Mouse (Mus musculus) CH12.LX (cell line): ENCODE measurements around the gene Gtdc1. TPM values are rescaled to one million over a fixed set of nuclear protein-coding genes. Genes with fewer than 3 reads are reported as not detected.

Experiments used
- DNase-seq: peaks from one replicate; pipeline ENCODE4 v3.0.0-alpha.2; 2013; ENCODE audit errors: extremely low read depth
- H3K27ac ChIP-seq: 2 replicates; pipeline ENCODE4 v1.5.1; 2012; ENCODE audit warnings: low read depth, mild to moderate bottlenecking, control low read depth, moderate library complexity; ENCODE audit not compliant: insufficient read depth
- H3K27me3 ChIP-seq: replicated peaks from 2 replicates; pipeline ENCODE3; 2012; ENCODE audit warnings: inconsistent platforms
- H3K36me3 ChIP-seq, 2 experiments: replicated peaks in 1 of 2; 2 replicates each; pipeline versions ENCODE3 to v1.6.1; 2012; ENCODE audit warnings: inconsistent platforms in 1 of 2, low read length in 1 of 2, mild to moderate bottlenecking in 1 of 2, mixed read lengths in 1 of 2, moderate library complexity in 1 of 2; ENCODE audit not compliant: control insufficient read depth in 1 of 2, insufficient read depth in 1 of 2
- H3K4me1 ChIP-seq, 2 experiments: 2 replicates each; pipeline ENCODE4 v1.6.1; 2012; ENCODE audit warnings: inconsistent platforms in 1 of 2, moderate library complexity in 1 of 2; ENCODE audit not compliant: insufficient read depth in 2 of 2, control insufficient read depth in 1 of 2
- H3K4me2 ChIP-seq: 2 replicates; pipeline ENCODE4 v1.6.1; 2012; ENCODE audit warnings: low read depth, mild to moderate bottlenecking, control low read depth; ENCODE audit not compliant: poor library complexity, insufficient read depth, severe bottlenecking
- H3K4me3 ChIP-seq, 3 experiments: fragments of 150-350 bp in 1 of 3; sonication (generic) in 1 of 3; replicated peaks in 1 of 3; 2 replicates each; pipeline versions ENCODE3 to v1.5.1; 2011 to 2012; ENCODE audit warnings: low read depth in 2 of 3, low read length in 2 of 3, mild to moderate bottlenecking in 2 of 3, moderate library complexity in 2 of 3, control low read depth in 1 of 3, improper control_type of control experiment in 1 of 3, inconsistent platforms in 1 of 3, mixed read lengths in 1 of 3; ENCODE audit not compliant: poor library complexity in 1 of 3
- H3K79me2 ChIP-seq: replicated peaks from 2 replicates; pipeline ENCODE4 v1.6.1; 2012; ENCODE audit warnings: mild to moderate bottlenecking, moderate library complexity; ENCODE audit not compliant: control insufficient read depth, poor library complexity, insufficient read depth, severe bottlenecking; ENCODE audit errors: extremely low read depth
- H3K9ac ChIP-seq: 2 replicates; pipeline ENCODE4 v1.6.1; 2012; ENCODE audit warnings: low read depth, mild to moderate bottlenecking, control low read depth, moderate library complexity; ENCODE audit not compliant: insufficient read depth
- H3K9me3 ChIP-seq: replicated peaks from 2 replicates; pipeline ENCODE3; 2012; ENCODE audit warnings: low read length, inconsistent platforms, mixed read lengths
- BHLHE40 ChIP-seq: IDR thresholded peaks from 2 replicates; pipeline ENCODE4 v1.6.1; 2011; ENCODE audit warnings: mild to moderate bottlenecking, low read depth, low read length, improper control_type of control experiment
- CHD2 ChIP-seq: IDR thresholded peaks from 2 replicates; pipeline ENCODE4 v1.6.1; 2011; ENCODE audit warnings: low read length, improper control_type of control experiment
- CTCF ChIP-seq, 2 experiments: IDR thresholded peaks in 1 of 2; conservative IDR thresholded peaks in 1 of 2; 2 replicates each; pipeline ENCODE4 v1.5.1; 2011 to 2012; ENCODE audit warnings: low read depth in 2 of 2, low read length in 2 of 2, improper control_type of control experiment in 1 of 2, inconsistent platforms in 1 of 2, mild to moderate bottlenecking in 1 of 2, moderate library complexity in 1 of 2
- E2F4 ChIP-seq: IDR thresholded peaks from 2 replicates; pipeline ENCODE4 v1.6.1; 2011; ENCODE audit warnings: low read depth, low read length, improper control_type of control experiment; ENCODE audit not compliant: insufficient replicate concordance
- ELF1 ChIP-seq: IDR thresholded peaks from 2 replicates; pipeline ENCODE4 v1.6.1; 2014; ENCODE audit warnings: low read depth, mild to moderate bottlenecking, inconsistent platforms, low read length, improper control_type of control experiment
- EP300 ChIP-seq: IDR thresholded peaks from 2 replicates; pipeline ENCODE4 v1.6.1; 2011; ENCODE audit warnings: low read length, improper control_type of control experiment
- ETS1 ChIP-seq: conservative IDR thresholded peaks from 2 replicates; pipeline ENCODE4 v1.6.1; 2012; ENCODE audit warnings: low read depth, mild to moderate bottlenecking, inconsistent platforms, low read length, improper control_type of control experiment, moderate library complexity
- HCFC1 ChIP-seq: IDR thresholded peaks from 2 replicates; pipeline ENCODE4 v1.6.1; 2012; ENCODE audit warnings: low read depth, mild to moderate bottlenecking, inconsistent platforms, low read length, improper control_type of control experiment
- IRF4 ChIP-seq: IDR thresholded peaks from 2 replicates; pipeline ENCODE4 v1.6.1; 2014; ENCODE audit warnings: low read depth, mild to moderate bottlenecking, inconsistent platforms, low read length, improper control_type of control experiment
- JUN ChIP-seq: IDR thresholded peaks from 2 replicates; pipeline ENCODE4 v1.6.1; 2011; ENCODE audit warnings: low read depth, mild to moderate bottlenecking, low read length, improper control_type of control experiment, moderate library complexity; ENCODE audit not compliant: insufficient read depth
- KAT2A ChIP-seq: IDR thresholded peaks from 2 replicates; pipeline ENCODE4 v1.6.1; 2012; ENCODE audit warnings: low read length, improper control_type of control experiment, inconsistent platforms; ENCODE audit not compliant: insufficient replicate concordance
- MAFK ChIP-seq: IDR thresholded peaks from 2 replicates; pipeline ENCODE4 v1.6.1; 2011; ENCODE audit warnings: low read length, improper control_type of control experiment; ENCODE audit not compliant: insufficient replicate concordance
- MAX ChIP-seq: IDR thresholded peaks from 2 replicates; pipeline ENCODE4 v1.6.1; 2011; ENCODE audit warnings: low read length, improper control_type of control experiment
- MAZ ChIP-seq: IDR thresholded peaks from 2 replicates; pipeline ENCODE4 v1.6.1; 2012; ENCODE audit warnings: low read depth, mild to moderate bottlenecking, inconsistent platforms, low read length, improper control_type of control experiment, moderate library complexity
- MEF2A ChIP-seq: IDR thresholded peaks from 2 replicates; pipeline ENCODE4 v1.6.1; 2014; ENCODE audit warnings: low read depth, mild to moderate bottlenecking, inconsistent platforms, low read length, improper control_type of control experiment, borderline replicate concordance
- MXI1 ChIP-seq: IDR thresholded peaks from 2 replicates; pipeline ENCODE4 v1.6.1; 2011; ENCODE audit warnings: mild to moderate bottlenecking, low read depth, low read length, improper control_type of control experiment
- MYC ChIP-seq: IDR thresholded peaks from 2 replicates; pipeline ENCODE4 v1.6.1; 2011; ENCODE audit warnings: low read depth, mild to moderate bottlenecking, improper control_type of control experiment, low read length
- NELFE ChIP-seq: IDR thresholded peaks from 2 replicates; pipeline ENCODE4 v1.6.1; 2011; ENCODE audit warnings: low read depth, low read length, improper control_type of control experiment
- NRF1 ChIP-seq: IDR thresholded peaks from 2 replicates; pipeline ENCODE4 v1.6.1; 2014; ENCODE audit warnings: low read depth, mild to moderate bottlenecking, inconsistent platforms, low read length, improper control_type of control experiment, moderate library complexity
- PAX5 ChIP-seq: IDR thresholded peaks from 2 replicates; pipeline ENCODE4 v1.6.1; 2012; ENCODE audit warnings: low read length, inconsistent platforms, mixed read lengths
- POLR2A ChIP-seq: IDR thresholded peaks from 2 replicates; pipeline ENCODE4 v1.6.1; 2011; ENCODE audit warnings: low read depth, mild to moderate bottlenecking, improper control_type of control experiment, low read length
- POLR2AphosphoS2 ChIP-seq: IDR thresholded peaks from 2 replicates; pipeline ENCODE4 v1.6.1; 2011; ENCODE audit warnings: low read depth, low read length, improper control_type of control experiment
- RAD21 ChIP-seq: IDR thresholded peaks from 2 replicates; pipeline ENCODE4 v1.6.1; 2011; ENCODE audit warnings: low read depth, mild to moderate bottlenecking, low read length, improper control_type of control experiment, moderate library complexity
- RCOR1 ChIP-seq: conservative IDR thresholded peaks from 2 replicates; pipeline ENCODE4 v1.6.1; 2012; ENCODE audit warnings: low read depth, mild to moderate bottlenecking, inconsistent platforms, low read length, improper control_type of control experiment
- SIN3A ChIP-seq: IDR thresholded peaks from 2 replicates; pipeline ENCODE4 v1.6.1; 2012; ENCODE audit warnings: low read length, improper control_type of control experiment, inconsistent platforms
- SMC3 ChIP-seq: IDR thresholded peaks from 2 replicates; pipeline ENCODE4 v1.6.1; 2011; ENCODE audit warnings: low read depth, low read length, improper control_type of control experiment
- TBP ChIP-seq: conservative IDR thresholded peaks from 2 replicates; pipeline ENCODE4 v1.6.1; 2011; ENCODE audit warnings: low read depth, low read length, improper control_type of control experiment
- TCF12 ChIP-seq: IDR thresholded peaks from 2 replicates; pipeline ENCODE4 v1.6.1; 2014; ENCODE audit warnings: low read depth, mild to moderate bottlenecking, inconsistent platforms, low read length, improper control_type of control experiment
- UBTF ChIP-seq: IDR thresholded peaks from 2 replicates; pipeline ENCODE4 v1.6.1; 2012; ENCODE audit warnings: low read depth, mild to moderate bottlenecking, inconsistent platforms, low read length, improper control_type of control experiment, moderate library complexity
- USF1 ChIP-seq: IDR thresholded peaks from 2 replicates; pipeline ENCODE4 v1.6.1; 2014; ENCODE audit warnings: low read depth, mild to moderate bottlenecking, inconsistent platforms, low read length, improper control_type of control experiment
- USF2 ChIP-seq: conservative IDR thresholded peaks from 2 replicates; pipeline ENCODE4 v1.6.1; 2011; ENCODE audit warnings: low read depth, low read length, improper control_type of control experiment
- ZC3H11A ChIP-seq: IDR thresholded peaks from 2 replicates; pipeline ENCODE4 v1.6.1; 2012; ENCODE audit warnings: low read depth, mild to moderate bottlenecking, inconsistent platforms, low read length, improper control_type of control experiment
- ZKSCAN1 ChIP-seq: IDR thresholded peaks from 2 replicates; pipeline ENCODE4 v1.6.1; 2012; ENCODE audit warnings: low read depth, inconsistent platforms, low read length, improper control_type of control experiment, borderline replicate concordance
- ZMIZ1 ChIP-seq: IDR thresholded peaks from 2 replicates; pipeline ENCODE4 v1.6.1; 2012; ENCODE audit warnings: low read depth, mild to moderate bottlenecking, inconsistent platforms, low read length, improper control_type of control experiment
- ZNF384 ChIP-seq: IDR thresholded peaks from 2 replicates; pipeline ENCODE4 v1.6.1; 2012; ENCODE audit warnings: low read depth, low read length, improper control_type of control experiment, inconsistent platforms
- dilution Hi-C: fragments of 300-500 bp; cut with MboI; formaldehyde crosslinking; loops from 2 replicates; pipeline ENCODE4 v1.14.3; 2020; ENCODE audit warnings: low sequenced_read_pairs; ENCODE audit not compliant: extremely low pct_unique_long_range_greater_than_20kb, extremely low pct_ligation_motif_present
- in situ Hi-C: fragments of 300-500 bp; cut with MboI; formaldehyde crosslinking; loops from 3 replicates; pipeline ENCODE4 v1.14.3; 2019; ENCODE audit warnings: low sequenced_read_pairs, low pct_ligation_motif_present, low pct_unique_long_range_greater_than_20kb, mixed read lengths
- polyA plus RNA-seq: library from polyadenylated mRNA; unstranded; fragments of >175 nt; gene quantifications from 2 replicates; pipeline ENCODE4 v1.2.1, GENCODE M21; 2012; ENCODE audit warnings: low read depth; ENCODE audit not compliant: insufficient read length
- total RNA-seq, 2 experiments: library from RNA; depleted of rRNA; stranded (reverse); fragments of 300-350 nt in 1 of 2; fragments of >200 nt in 1 of 2; gene quantifications; 2 replicates each; pipeline ENCODE4 v1.2.3; 2012 to 2014

Gene Gtdc1
- total and polyA plus RNA-seq, 3 experiments = 11.1 to 18.2 (median 15.8) TPM

DNA sequence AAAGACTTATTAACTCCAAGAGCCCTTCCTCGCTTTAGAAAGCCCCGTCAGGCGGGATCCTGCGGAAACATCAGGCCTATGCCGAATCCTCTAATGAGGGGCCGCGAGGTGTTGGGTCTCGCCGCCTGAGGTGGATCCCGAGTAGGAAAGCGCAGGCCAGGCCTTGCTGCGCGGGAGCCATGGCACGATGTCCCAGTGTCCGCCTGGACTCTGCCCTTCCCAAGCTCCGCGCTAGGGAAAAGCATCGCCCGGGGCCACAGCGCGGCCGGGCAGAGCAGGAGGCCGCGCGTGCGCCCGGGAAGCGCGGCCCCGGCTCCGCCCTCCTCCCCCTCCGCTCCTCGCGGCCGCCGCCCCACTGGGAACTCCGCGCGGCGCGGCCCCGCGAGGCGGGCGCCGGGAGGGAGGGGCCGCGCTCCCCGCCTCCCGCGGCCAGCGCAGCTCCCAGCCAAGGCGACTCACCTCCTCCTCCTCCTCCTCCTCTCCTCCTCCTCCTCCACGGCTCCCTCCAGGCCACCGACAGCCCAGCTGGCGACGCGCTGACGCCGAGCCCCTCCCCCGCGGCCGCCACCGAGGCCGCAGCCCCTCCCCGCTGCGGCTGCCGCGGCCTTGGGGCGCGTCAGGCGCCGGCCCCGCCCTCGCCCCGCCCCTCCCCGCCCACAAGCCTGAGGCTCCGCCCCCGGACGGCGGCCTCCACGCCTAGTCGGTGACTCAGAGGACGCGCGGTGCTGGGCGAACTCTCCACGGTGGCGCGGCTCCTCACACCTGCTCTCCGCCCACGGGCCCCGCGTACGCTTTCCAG, 575 bp downstream of the Gtdc1 start:
- no peaks in the 10 kb centered on the region for H3K27me3 ChIP-seq
- DNase-seq = peak; percentile 88
- peaks cover 0 to 6% of the 10 kb centered on the region in 2 experiments for H3K36me3 ChIP-seq
- peaks cover 6 to 36% of the 10 kb centered on the region in 2 experiments; a peak in 3 of 4 replicates for H3K4me1 ChIP-seq
- H3K9me3 ChIP-seq = no peaks in the 10 kb centered on the region
- peak overlapping the region; percentile 81 for H3K9ac ChIP-seq
- TF ChIP-seq MXI1 = peak; percentile 90
- peak; percentile 80 for TF ChIP-seq ZMIZ1
- TF ChIP-seq EP300 = peak; percentile 53
- no peak; the same call in 1 of the 2 replicates for TF ChIP-seq RAD21
- TF ChIP-seq SIN3A = peak; percentile 41; the same call in 1 of the 2 replicates
- no peak for TF ChIP-seq ZC3H11A
- TF ChIP-seq TBP = 0 out of 2 replicates have a peak, but pooled peaks have one; percentile 51
- TF ChIP-seq E2F4 = no peak
- TF ChIP-seq POLR2AphosphoS2 = peak; percentile 24; the same call in 1 of the 2 replicates
- TF ChIP-seq JUN = no peak
- TF ChIP-seq POLR2A = peak; percentile 71; the same call in 1 of the 2 replicates
- TF ChIP-seq USF2 = no peak
- TF ChIP-seq ELF1 = no peak
- peak; percentile 68; the same call in 1 of the 2 replicates for TF ChIP-seq RCOR1
- peak; percentile 84 for TF ChIP-seq NRF1
- peak; percentile 75 for TF ChIP-seq TCF12
- no peak for TF ChIP-seq USF1
- no peak for TF ChIP-seq PAX5
- TF ChIP-seq UBTF = peak; percentile 26; the same call in 1 of the 2 replicates
- TF ChIP-seq BHLHE40 = peak; percentile 41; the same call in 1 of the 2 replicates
- 0 out of 2 replicates have a peak, but pooled peaks have one; percentile 23 for TF ChIP-seq KAT2A
- TF ChIP-seq MAFK = no peak; the same call in 1 of the 2 replicates
- peak; percentile 36; the same call in 1 of the 2 replicates for TF ChIP-seq CHD2
- peak; percentile 15; the same call in 1 of the 2 replicates for TF ChIP-seq HCFC1
- no peak; the same call in 1 of the 2 replicates for TF ChIP-seq SMC3
- TF ChIP-seq IRF4 = peak; percentile 35; the same call in 1 of the 2 replicates
- TF ChIP-seq MAZ = peak; percentile 84; the same call in 1 of the 2 replicates
- peak; percentile 75 for TF ChIP-seq MAX
- peak; percentile 46; the same call in 1 of the 2 replicates for TF ChIP-seq MYC
- TF ChIP-seq ETS1 = peak; percentile 33; the same call in 1 of the 2 replicates
- TF ChIP-seq ZKSCAN1 = no peak
- TF ChIP-seq NELFE = peak; percentile 79
- peak; percentile 67 for TF ChIP-seq MEF2A
- no peak for TF ChIP-seq ZNF384
- TF ChIP-seq CTCF (conservative IDR thresholded peaks at IDR 0.05 in 1 of 2, IDR thresholded peaks at IDR 0.05 in 1 of 2; ENCODE audit: low read depth in 2 of 2, low read length in 2 of 2) = no peak
- in situ Hi-C loops (loop anchor here (10.0 kb wide), 2 partner anchors 178 to 272 kb away; no protein-coding TSS in a partner anchor), dilution Hi-C loops (no loop called here)
- peak overlapping the region; percentile 69 to 83 (median 71) for H3K4me3 ChIP-seq
- H3K4me2 ChIP-seq = peak overlapping the region; percentile 23
- H3K27ac ChIP-seq = peak overlapping the region; percentile 86
- peaks cover 18% of the 10 kb centered on the region for H3K79me2 ChIP-seq
